Mouse (Mus musculus) G1E-ER4 (cell line): ENCODE measurements around the gene Ndc1. TPM values are rescaled to one million over a fixed set of nuclear protein-coding genes. Genes with fewer than 3 reads are reported as not detected.

Experiments used
- GATA1 ChIP-seq: IDR thresholded peaks from one replicate; pipeline ENCODE4 v1.8.0; 2012; ENCODE audit warnings: low read length, inconsistent platforms
- polyA plus RNA-seq: library from polyadenylated mRNA; stranded (reverse); fragments of >175 nt; gene quantifications from 2 replicates; pipeline ENCODE4 v1.2.3, GENCODE M21; 2012

Ndc1 gene
- polyA plus RNA-seq = 9.3 and 12.9 TPM in 2 replicates

- no peak for TF ChIP-seq GATA1
Measured at GRCm38 (mm10) chr4:107367567-107368314, at the start of gene Ndc1. TSS of gene Ndc1 (plus strand) at chr4:107367784.

DNA sequence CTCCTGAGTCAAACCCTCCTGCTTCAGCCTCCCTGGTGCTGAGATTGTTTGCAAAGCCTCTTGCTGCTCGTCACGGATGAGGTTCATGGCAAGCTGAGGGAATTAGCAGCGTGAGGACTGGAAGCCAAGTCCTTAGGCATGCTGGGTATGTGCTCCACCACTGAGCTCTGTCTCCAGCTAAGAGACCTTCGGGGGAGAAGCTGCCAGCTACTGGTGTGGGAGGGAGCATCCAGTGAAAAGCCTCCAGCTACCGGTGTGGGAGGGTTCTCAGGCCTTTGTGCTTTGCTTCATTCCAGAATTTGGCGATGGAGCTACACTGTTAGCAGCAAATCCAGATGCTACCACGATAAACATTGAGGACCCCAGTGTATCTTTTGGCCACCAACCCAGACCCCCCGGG lies 48.9 kb upstream of the Ndc1 start:
- TF ChIP-seq GATA1 = no peak

DNA sequence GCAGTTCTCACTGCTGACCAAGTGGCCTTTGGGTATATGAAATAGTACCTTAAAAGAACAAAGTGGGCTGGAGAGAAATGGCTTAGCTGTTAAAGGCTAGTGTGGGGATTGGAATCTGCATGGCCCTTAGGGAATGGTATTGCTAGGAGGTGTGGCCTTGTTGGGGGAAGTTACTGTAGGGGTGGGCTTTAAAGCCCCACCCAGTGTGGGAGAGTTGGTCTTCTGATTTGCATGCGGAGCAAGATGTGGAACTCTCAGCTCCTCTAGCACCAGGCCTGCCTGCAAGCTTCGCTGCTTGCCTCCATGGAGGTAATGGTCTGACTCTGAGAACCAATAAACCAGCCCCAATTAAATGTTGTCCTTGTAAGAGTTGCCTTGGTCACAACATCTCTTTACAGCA lies 46.5 kb upstream of the Ndc1 start:
- TF ChIP-seq GATA1 = no peak

- TF ChIP-seq GATA1 = no peak
Measured at GRCm38 (mm10) chr4:107323113-107323512, 44.5 kb upstream of the Ndc1 start.

- no peak for TF ChIP-seq GATA1
Measured at GRCm38 (mm10) chr4:107328530-107328929, 39.1 kb upstream of the Ndc1 start.

DNA sequence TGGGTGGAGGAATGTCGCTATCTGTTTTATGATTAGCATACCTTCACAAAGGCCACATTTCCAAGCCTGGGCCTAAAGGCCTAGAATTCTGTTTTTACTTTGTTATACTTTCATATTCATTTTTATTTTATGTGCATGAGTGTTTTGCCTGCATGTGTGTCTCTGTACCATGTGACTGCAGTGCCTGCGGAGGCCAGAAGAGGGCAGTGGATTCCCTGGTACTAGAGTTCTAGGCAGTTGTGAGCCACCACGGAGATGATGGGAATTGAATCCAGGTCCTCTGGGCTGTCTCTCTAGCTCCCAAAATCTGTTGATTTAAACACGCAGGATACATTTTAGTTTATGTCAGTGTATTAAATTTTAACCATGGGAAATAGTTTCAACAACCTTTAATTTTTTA lies 34.1 kb upstream of the Ndc1 start:
- no peak for TF ChIP-seq GATA1

- no peak for TF ChIP-seq GATA1
Measured at GRCm38 (mm10) chr4:107336356-107336755, 31.2 kb upstream of the Ndc1 start.

GRCm38 (mm10) chr4:107337455-107337854 lies 30.1 kb upstream of the Ndc1 start:
- no peak for TF ChIP-seq GATA1

GRCm38 (mm10) chr4:107341354-107341753 lies 26.2 kb upstream of the Ndc1 start:
- no peak for TF ChIP-seq GATA1

- TF ChIP-seq GATA1 = no peak
Measured at GRCm38 (mm10) chr4:107344612-107345011, 23.0 kb upstream of the Ndc1 start.

DNA sequence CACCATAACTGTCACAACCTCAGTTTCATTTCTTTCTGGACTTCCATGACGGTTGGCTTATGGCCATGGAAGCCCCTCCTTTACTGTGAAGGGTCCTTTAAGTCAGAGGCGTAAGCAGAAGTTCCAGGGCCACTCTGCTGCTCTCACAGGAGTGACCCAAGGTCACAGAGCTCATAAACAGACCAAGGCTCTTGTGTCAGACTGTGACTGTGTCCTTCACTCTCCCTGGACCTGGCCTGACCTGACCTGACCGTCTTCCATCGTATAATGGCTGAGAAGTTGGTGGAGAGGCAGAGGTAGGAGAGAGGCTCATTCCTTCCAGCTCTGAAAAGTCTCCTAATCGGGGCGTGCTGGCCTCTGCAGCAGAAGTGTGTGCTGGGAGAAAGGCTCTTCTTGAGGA lies 20.4 kb upstream of the Ndc1 start:
- no peak for TF ChIP-seq GATA1

- no peak for TF ChIP-seq GATA1
Measured at GRCm38 (mm10) chr4:107348529-107349310, 18.9 kb upstream of the Ndc1 start.

- TF ChIP-seq GATA1 = no peak
Measured at GRCm38 (mm10) chr4:107349311-107350008, 18.1 kb upstream of the Ndc1 start.

DNA sequence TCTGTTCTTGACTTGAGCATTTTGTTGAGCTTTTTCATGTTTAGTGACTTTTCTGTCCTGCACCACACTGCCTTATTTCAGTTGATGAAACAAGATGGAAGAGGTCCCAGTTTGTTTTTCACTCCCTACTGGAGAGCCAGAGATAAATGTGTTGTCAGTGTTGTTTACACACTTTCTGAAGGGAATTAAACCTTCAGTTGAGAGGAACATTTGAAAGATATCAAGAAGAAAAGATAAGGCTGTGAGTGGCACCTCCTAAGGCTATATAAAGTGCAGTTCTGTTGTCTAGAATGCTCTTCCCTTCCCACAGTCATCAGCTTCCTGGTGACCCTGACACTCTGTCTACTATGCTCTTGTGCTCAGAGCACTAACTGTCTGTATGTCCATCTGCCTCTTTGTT lies 16.2 kb upstream of the Ndc1 start:
- no peak for TF ChIP-seq GATA1

DNA sequence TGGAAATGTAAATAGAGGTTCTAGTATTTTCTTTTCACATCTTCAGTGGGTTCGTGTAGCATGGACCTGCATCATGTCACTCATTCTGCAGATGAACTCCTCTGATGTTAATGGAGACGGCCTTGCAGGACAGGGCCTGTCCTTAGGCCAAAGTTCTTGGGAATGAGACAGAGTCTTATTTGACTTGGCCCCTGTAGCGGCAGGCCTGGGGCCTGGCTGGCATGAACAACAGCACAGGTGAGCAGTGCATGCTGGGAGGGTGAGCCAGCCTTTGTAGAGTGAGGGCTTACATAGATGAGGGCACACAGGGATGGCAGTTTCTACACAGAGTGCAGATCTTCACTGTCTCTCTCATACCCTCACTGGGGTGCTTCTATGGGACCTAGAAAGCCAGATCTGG lies 14.0 kb upstream of the Ndc1 start:
- TF ChIP-seq GATA1 = no peak

- TF ChIP-seq GATA1 = no peak
Measured at GRCm38 (mm10) chr4:107354126-107354525, 13.5 kb upstream of the Ndc1 start.
